Mouse (Mus musculus) intestine, embryonic 14.5 days (tissue): Measurements from ENCODE around the gene Zfp422. TPM values are rescaled to one million over a fixed set of nuclear protein-coding genes. Genes with fewer than 3 reads are reported as not detected.

ENCODE experiments used
- microRNA-seq: library from miRNA; unstranded; fragments of <30 nt; microRNA quantifications from one replicate; pipeline ENCODE4, GENCODE M21; 2016
- polyA plus RNA-seq: library from polyadenylated mRNA; unstranded; fragments of >200 nt; fragmentation: Nextera tagmentation; extraction: Ambion mirVana; gene quantifications from 2 replicates; pipeline ENCODE4 v1.2.1, GENCODE M21; 2014

Zfp422 gene
- polyA plus RNA-seq, 1 experiment from 2014 or later: 147 TPM

Small RNAs within 50 kb of the gene (microRNA-seq; reads per million reads assigned to microRNA genes)
- gene Mir7043: 0.59 reads per million

Other genes starting within 250 kb of the Zfp422 start
- 0.44 and 1.0 TPM in 2 replicates for gene Alox5, start 167.8 kb downstream of the Zfp422 start, polyA plus RNA-seq
- gene Olfr211, start 139.9 kb downstream of the Zfp422 start, polyA plus RNA-seq: not detected in 2 replicates
- gene Olfr212, start 122.5 kb downstream of the Zfp422 start, polyA plus RNA-seq: not detected in 2 replicates
- gene Olfr213, start 90.5 kb downstream of the Zfp422 start, polyA plus RNA-seq: not detected in 2 replicates
- 0.35 and 0.44 TPM in 2 replicates for gene Gm5580, start 77.9 kb downstream of the Zfp422 start, polyA plus RNA-seq
- not detected in 2 replicates for gene Olfr214, start 74.8 kb downstream of the Zfp422 start, polyA plus RNA-seq
- gene Olfr215, start 44.8 kb downstream of the Zfp422 start, polyA plus RNA-seq: not detected in 2 replicates
- 24.1 and 26.1 TPM in 2 replicates for gene Depp1, start 21.6 kb upstream of the Zfp422 start, polyA plus RNA-seq
- gene Rassf4, start 45.0 kb upstream of the Zfp422 start, polyA plus RNA-seq: 12.6 and 13.8 TPM in 2 replicates
- gene Tmem72, start 87.9 kb upstream of the Zfp422 start, polyA plus RNA-seq: 0.04 and 0.05 TPM in 2 replicates